Mouse (Mus musculus): ENCODE measurements around the gene Nfia.

GRCm38 (mm10) chr4:97871770-97872439, 99.4 kb downstream of the Nfia start:
- TF ChIP-seq CTCF (IDR thresholded peaks at IDR 0.05; ENCODE audit: insufficient read depth, low read length) (no peak), POLR2A (IDR thresholded peaks at IDR 0.05; ENCODE audit: borderline replicate concordance, extremely low read depth, low read depth, low read length) (no peak)

Data from lung, adult 2 months (tissue).